Mouse (Mus musculus) layer of hippocampus, adult 18-20 months (tissue): Measurements from ENCODE around the gene Wwp2. TPM values are rescaled to one million over a fixed set of nuclear protein-coding genes. Genes with fewer than 3 reads are reported as not detected.

Experiments
- DNase-seq, 2 experiments: peaks; one replicate each; pipeline ENCODE4 v3.0.0; 2022; ENCODE audit warnings: low spot score in 2 of 2
- long read RNA-seq: library from polyadenylated mRNA; stranded (forward); transcript quantifications from one replicate; pipeline ENCODE4 v2.0.0, GENCODE M21; 2021
- total RNA-seq, 2 experiments: library from RNA; stranded (reverse); gene quantifications; 2 replicates each; pipeline ENCODE4 v1.2.3; 2021

The Wwp2 gene
- 10 to 100 TPM; 34.2 to 35.5 TPM for total RNA-seq
- long read RNA-seq, full-length matches to known transcripts: 58 of 87 reads
- long read RNA-seq, partial matches to known transcripts: 24 of 87 reads
- long read RNA-seq, other reads (novel, unspliced or antisense): 5 of 87 reads

GRCm38 (mm10) chr8:107435962-107436831 lies at the start of gene Wwp2:
Wwp2 (plus strand) TSS chr8:107436365.
- DNase-seq: peak; percentile 56 to 71

- peak in 1 of 2 experiments; percentile 37 for DNase-seq
Measured at GRCm38 (mm10) chr8:107386642-107387041, 49.5 kb upstream of the Wwp2 start.

- peak in 1 of 2 experiments; percentile 57 for DNase-seq
Measured at GRCm38 (mm10) chr8:107387861-107388260, 48.3 kb upstream of the Wwp2 start.

GRCm38 (mm10) chr8:107389557-107389956 lies 46.6 kb upstream of the Wwp2 start:
- DNase-seq: peak in 1 of 2 experiments; percentile 64

GRCm38 (mm10) chr8:107390476-107391135 lies 45.6 kb upstream of the Wwp2 start:
- no peak for DNase-seq

- no peak for DNase-seq
Measured at GRCm38 (mm10) chr8:107391136-107391516, 45.0 kb upstream of the Wwp2 start.

- no peak for DNase-seq
Measured at GRCm38 (mm10) chr8:107395397-107395796, 40.8 kb upstream of the Wwp2 start.

- DNase-seq: no peak
Measured at GRCm38 (mm10) chr8:107396106-107396670, 40.0 kb upstream of the Wwp2 start.

GRCm38 (mm10) chr8:107397665-107398064 lies 38.5 kb upstream of the Wwp2 start:
- DNase-seq: no peak

- peak; percentile 58 to 83 for DNase-seq
Measured at GRCm38 (mm10) chr8:107399495-107399894, 36.7 kb upstream of the Wwp2 start.

GRCm38 (mm10) chr8:107401866-107402265 lies 34.3 kb upstream of the Wwp2 start:
- no peak for DNase-seq

- DNase-seq: peak; percentile 32 to 51
Measured at GRCm38 (mm10) chr8:107403038-107403781, 33.0 kb upstream of the Wwp2 start, which contains the start of gene Nqo1. Nqo1 (minus strand) TSS chr8:107403206.

- DNase-seq: no peak
Measured at GRCm38 (mm10) chr8:107404057-107404456, 32.1 kb upstream of the Wwp2 start.

GRCm38 (mm10) chr8:107405935-107406334 lies 30.2 kb upstream of the Wwp2 start:
- no peak for DNase-seq

- DNase-seq: no peak
Measured at GRCm38 (mm10) chr8:107411391-107411790, 24.8 kb upstream of the Wwp2 start.

GRCm38 (mm10) chr8:107412552-107412951 lies 23.6 kb upstream of the Wwp2 start:
- DNase-seq: no peak

GRCm38 (mm10) chr8:107413881-107414280 lies 22.3 kb upstream of the Wwp2 start:
- DNase-seq: no peak

GRCm38 (mm10) chr8:107417001-107417400 lies 19.2 kb upstream of the Wwp2 start:
- no peak for DNase-seq

GRCm38 (mm10) chr8:107424176-107424575 lies 12.0 kb upstream of the Wwp2 start:
- no peak for DNase-seq

GRCm38 (mm10) chr8:107424597-107425229 lies 11.5 kb upstream of the Wwp2 start, which contains the start of gene Nob1:
Nob1 (minus strand) TSS chr8:107425051.
- DNase-seq: peak; percentile 92 to 97
